Mouse (Mus musculus) leukemia stem cell, adult 10-12 weeks (primary cell): ENCODE data around the gene Kit. TPM values are rescaled to one million over a fixed set of nuclear protein-coding genes. Genes with fewer than 3 reads are reported as not detected.

Experiments used
- polyA plus RNA-seq: library from polyadenylated mRNA; stranded (reverse); fragments of >175 nt; gene quantifications from 2 replicates; pipeline ENCODE4 v1.2.3, GENCODE M21; 2012; ENCODE audit warnings: low replicate concordance

The Kit gene
- polyA plus RNA-seq: 1.1 and 1.9 TPM in 2 replicates

DNA sequence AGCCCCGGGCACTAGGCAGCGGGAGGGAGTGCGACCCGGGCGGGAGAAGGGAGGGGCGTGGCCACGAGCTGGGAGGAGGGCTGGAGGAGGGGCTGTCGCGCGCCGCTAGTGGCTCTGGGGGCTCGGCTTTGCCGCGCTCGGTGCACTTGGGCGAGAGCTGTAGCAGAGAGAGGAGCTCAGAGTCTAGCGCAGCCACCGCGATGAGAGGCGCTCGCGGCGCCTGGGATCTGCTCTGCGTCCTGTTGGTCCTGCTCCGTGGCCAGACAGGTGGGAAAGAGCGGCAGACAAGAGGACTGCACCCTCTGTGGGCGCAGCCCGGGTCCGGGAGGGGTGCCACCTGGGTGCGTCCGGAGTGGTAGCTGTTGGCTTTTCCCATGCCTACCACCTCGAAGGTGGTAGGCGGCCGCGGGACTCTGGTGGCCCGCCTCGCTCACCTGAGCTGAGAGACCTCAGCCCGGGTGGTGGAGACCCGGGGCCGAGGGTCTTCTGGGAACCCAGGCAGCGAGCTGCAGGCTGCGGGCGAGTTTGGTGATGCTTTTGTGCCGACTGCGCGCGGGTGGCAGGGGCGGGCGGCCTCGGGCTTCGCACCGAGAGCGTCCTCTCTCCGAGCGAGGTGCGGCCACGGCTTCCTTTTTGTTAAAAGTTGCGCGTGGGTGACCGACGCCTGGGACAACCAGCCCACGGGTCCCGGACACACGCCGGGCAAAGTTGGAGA is at the start of gene Kit:
TSS of gene Kit (plus strand) at position 65 of the 715 bp plus-strand sequence.

